Mouse (Mus musculus) heart, adult 11 months (tissue): ENCODE measurements around the gene Masp2.

Source experiments
- DNase-seq: peaks from one replicate; pipeline ENCODE4 v3.0.0; 2022

Gene Masp2

GRCm38 (mm10) chr4:148602357-148603120 lies at the start of gene Masp2:
TSS of gene Masp2 (plus strand) at chr4:148602554.
- DNase-seq: peak; percentile 91

DNA sequence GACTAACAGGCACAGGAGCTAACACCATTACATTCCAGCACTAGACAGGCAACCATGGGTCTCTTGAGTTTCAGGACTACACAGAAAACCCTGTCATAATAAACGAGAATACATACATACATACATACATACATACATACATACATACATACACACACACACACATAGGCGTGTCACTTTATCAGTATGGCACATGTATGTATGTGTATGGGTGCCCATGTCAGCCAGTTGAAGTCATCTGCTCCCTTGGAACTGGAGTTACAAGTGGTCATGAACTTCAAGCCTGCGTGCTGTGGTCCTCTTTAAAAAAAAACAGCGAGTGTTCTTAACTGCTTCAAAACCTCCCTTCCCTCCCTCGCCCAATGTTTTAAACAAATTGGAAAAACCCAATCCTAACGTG lies 44.6 kb upstream of the Masp2 start:
- DNase-seq: no peak

DNA sequence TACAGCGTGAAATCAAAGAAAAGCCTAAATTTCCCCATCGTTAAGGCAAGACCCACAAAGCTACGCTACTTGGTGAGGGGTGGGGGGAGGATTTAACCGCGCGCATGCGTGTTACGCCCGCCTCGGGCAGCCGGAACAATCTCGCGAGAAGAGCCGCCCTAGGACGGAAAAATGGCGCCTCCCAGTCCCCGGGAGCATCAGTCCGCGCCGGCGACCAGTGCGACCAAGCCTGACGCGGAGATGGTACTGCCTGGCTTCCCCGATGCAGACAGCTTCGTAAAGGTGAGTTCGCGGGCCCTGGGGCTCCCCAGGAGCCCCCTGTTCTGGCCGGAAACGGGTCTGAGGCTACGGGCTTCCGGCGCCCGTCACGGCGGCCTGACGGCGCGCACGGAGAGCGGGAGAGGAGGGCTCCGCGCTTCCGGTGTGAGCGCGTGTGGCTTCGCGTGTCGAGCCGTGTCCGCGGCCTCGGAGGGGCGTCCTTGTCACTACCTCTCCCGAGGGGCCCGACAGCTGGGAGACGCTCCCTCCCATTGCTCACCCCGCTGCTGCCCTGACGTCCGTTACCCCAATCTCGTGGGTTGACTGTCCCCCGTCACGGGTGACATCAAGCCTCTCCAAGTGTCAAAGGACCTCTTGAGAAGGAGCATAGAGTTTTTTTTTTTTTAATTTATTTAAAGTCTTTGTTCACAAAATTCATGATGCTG lies 43.9 kb upstream of the Masp2 start, which contains the start of gene Exosc10:
Exosc10 (plus strand) TSS at position 133 of the 704 bp plus-strand sequence.
- DNase-seq: peak; percentile 99

- no peak for DNase-seq
Measured at GRCm38 (mm10) chr4:148562676-148563075, 39.7 kb upstream of the Masp2 start.

DNA sequence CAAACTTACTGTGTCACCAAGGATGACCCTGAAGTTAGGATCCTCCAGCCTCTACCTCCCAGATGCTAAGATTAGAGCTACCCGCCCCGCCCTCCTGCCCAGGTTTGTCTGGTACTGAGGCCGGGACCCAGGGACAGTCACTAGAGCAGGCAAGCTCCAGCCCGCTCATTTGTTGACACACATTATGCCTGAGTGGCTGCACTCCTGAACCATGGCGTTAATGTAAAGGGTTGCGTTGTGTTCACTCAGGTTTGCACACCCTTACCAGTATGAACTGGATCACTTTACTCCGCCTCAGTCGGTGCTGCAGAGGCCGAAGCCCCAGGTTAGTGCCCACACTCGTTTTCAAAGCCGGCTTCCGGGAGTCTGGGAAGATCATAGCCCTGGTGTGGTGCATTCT lies 38.8 kb upstream of the Masp2 start:
- peak; percentile 83 for DNase-seq

GRCm38 (mm10) chr4:148570138-148570537 lies 32.2 kb upstream of the Masp2 start:
- DNase-seq: no peak

DNA sequence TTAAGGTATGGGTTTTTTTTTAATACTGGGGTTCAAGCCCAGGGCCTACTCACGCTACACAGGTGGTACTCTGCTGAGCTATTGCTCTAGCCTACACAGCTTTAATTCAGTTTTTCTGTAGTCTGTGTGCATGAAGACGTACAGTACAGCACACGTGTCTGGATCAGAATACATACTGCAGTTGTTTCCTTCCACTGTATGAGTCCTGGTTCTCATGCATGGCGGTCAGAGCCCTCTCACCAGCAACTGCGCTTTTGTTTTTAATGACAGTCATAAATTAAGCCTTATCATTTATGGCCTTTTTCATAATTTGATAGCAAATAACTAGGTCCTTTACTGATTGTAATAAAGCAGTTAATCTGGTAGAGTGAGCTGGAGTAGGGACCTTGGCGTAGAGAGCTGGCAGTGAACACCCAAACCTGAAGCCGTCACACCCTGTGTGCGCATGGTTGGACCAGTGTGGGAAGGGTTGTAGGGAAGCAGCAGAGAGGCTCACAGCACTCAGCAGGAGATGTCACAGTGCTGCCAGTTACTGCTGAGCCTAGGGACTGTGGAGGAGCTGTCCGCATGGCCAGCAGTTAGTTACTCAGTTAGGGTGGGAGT lies 31.6 kb upstream of the Masp2 start:
- no peak for DNase-seq

DNA sequence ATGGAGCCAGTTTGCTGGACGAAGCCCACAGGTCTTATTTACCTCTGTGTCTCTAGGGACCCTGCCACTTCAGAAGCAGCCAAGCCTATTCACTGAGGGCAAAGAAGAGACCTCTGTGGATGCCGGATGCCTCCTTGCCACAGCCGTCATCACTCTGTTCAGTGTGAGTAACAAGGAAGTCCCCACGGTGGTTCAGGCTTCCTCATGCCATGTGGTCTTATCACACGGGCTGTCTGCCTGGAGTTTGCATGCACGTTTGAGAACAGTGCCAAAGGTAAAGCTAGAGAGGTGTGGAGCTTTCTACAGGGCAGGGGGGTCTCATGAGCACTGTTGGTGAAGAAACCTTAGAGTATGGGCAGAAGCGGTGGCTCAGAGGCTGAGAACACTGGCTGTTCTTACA lies 29.1 kb upstream of the Masp2 start:
- no peak for DNase-seq

DNA sequence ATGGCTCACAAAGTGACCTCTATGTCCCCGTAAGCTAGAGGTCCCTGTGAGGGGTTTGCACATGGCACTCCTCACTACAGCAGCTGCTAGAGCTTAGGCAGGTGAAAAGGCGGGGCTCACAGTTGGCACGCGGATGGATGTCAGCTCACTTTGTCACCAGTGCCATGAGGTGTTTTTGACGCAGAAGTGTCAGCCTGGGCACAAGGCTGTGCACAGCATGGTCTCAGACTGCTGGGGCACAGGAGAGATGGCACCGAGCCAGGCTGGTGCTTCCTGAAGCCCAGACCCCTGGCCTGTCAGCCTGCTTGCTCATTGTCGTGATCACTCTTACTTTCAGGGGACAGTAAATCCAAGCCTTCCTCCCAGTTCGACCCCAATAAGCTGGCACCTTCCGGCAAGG lies 21.6 kb upstream of the Masp2 start:
- DNase-seq: peak; percentile 87

DNA sequence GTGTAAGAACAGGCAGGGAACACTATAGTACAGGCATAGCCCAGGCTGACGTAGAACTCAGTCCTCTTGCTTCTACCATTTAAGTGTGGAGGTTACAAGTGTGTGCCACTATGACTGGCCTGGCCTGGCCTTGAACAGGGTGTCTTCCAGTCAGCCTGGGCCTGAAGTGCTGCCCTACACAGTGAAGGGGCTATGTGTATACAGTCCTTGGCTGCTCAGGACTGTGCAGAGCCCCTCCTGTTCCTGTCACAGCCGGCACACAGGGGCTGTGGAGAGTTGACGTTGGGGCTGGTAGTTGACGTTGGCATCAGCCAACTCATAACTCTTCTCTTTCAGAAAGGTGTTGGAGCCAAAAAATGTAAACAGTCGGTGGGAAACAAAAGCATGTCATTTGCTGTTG lies 20.9 kb upstream of the Masp2 start:
- peak; percentile 84 for DNase-seq

DNA sequence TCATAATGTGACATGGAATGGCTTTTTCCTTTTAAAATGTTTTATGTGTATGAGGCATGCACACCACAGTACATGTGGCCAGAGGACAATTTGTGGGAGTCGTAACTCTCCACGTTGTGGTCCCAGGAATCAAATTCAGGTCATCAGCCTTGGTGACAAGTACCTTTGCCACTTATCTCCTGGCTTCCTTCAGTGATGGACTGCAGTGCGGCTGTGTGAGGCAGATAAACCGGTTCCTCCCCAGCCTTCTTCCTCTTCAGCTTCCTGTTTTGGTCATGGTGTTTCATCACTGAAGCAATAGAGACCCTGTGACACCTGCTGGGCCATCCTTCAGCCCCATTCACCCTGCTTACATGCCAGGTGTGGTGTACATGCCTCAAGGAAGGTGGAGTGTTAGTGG lies 19.1 kb upstream of the Masp2 start:
- no peak for DNase-seq

- DNase-seq: no peak
Measured at GRCm38 (mm10) chr4:148586648-148587047, 15.7 kb upstream of the Masp2 start.

DNA sequence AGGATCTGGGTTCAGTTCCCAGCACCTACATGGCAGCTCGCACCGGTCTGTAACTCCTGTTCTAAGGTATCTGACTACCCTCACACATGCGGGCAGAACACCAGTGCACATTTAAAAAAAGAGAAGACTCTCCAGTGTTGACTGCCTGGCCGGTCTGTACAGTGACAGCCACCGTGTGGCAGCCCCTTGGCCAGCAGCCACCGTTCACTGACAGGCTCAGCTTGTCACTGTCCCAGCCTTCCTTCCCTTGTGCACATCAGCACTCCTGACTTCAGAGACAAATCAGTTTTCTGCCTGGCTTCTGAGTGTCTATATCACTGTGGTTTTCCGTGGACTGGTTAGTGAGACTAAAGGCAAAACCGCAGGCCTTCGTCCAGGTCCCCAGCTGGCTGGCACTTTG lies 13.6 kb upstream of the Masp2 start:
- no peak for DNase-seq

GRCm38 (mm10) chr4:148589565-148589964 lies 12.8 kb upstream of the Masp2 start:
- DNase-seq: no peak

DNA sequence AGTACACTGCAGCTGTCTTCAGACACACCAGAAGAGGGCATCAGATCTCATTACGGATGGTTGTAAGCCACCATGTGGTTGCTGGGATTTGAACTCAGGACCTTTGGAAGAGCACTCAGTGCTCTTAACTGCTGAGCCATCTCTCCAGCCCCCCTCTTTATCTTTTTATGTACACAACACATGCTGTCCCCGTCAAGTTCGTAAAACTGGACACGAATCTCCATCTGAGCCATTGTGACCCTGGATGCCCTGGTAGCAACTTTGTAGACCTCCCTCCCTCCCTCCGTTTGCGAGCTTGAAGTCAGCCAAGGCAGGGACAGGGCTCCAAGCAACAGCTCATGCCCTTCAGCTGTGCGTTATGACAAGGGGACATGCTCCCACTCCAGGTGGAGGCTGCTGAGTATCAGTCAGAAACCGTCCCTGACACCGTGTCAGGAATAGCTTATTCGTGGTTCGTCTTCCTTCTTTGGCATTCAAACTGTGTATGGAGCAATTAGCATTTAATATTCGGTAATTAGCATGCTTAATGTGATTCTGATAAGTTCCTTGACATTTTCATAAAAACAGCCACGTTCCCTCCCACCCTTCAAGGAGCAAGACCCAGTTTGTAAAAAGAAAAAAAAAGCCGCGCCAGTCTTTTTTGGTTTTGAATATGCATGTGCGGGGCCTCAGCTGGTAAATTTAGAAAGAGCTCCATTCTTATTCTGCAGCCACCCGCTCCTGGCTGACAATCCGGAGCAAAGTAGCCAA lies 11.8 kb upstream of the Masp2 start:
- DNase-seq: no peak

- DNase-seq: peak; percentile 100
Measured at GRCm38 (mm10) chr4:148591171-148591630, 11.2 kb upstream of the Masp2 start, which contains the start of gene Srm. TSS of gene Srm (plus strand) at chr4:148591503.

- peak; percentile 93 for DNase-seq
Measured at GRCm38 (mm10) chr4:148591637-148592380, 10.5 kb upstream of the Masp2 start.

DNA sequence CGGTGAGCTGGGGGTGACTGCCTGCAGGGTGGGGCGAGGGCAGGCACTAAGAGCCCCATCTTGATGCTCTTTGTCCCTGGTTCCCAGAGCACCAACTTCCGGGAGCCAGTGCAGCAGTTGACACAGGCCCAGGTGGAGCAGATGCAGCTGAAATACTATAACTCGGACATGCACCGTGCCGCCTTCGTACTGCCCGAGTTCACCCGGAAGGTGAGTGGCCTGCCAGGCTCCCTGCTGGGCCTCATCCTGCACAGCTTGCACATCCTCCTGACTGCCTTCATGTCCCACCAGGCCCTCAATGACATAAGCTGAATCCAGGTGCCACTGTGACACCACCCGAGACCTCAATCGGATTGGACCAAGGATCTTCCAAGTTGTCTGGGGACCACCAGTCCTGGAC lies 8.4 kb upstream of the Masp2 start:
- DNase-seq: no peak

GRCm38 (mm10) chr4:148595916-148596315 lies 6.4 kb upstream of the Masp2 start:
- peak; percentile 81 for DNase-seq

- DNase-seq: no peak
Measured at GRCm38 (mm10) chr4:148596731-148597130, 5.6 kb upstream of the Masp2 start.

- peak; percentile 77 for DNase-seq
Measured at GRCm38 (mm10) chr4:148598826-148599225, 3.5 kb upstream of the Masp2 start.

DNA sequence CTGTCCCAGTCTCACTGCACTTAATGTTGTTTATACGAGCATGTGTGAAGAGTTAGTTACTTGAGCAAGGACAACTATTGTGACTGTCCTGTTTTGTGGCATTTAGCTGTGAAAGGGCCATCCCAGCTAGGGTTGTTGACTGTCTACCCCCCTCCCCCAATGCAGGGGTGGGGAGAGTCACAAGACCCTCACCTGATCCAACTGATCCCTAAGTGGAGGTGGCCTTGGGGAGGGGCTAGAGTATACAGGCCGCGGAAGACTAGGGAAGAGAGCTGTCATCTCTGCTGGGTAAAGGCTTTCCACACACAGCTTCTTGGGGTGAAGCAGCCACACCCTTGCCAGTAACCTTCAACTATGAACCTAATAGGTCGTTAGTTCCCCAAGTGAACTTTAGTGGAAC lies 2.0 kb upstream of the Masp2 start:
- peak; percentile 74 for DNase-seq
